Mouse (Mus musculus) limb, embryonic 14.5 days (tissue): Measurements from ENCODE around the gene Ncor2. TPM values are rescaled to one million over a fixed set of nuclear protein-coding genes. Genes with fewer than 3 reads are reported as not detected.
A peak's percentile ranks its signal among the peaks of the same experiment; 100 is the strongest.

Source experiments
- ATAC-seq: fragments of 200-750 bp; cut with Nextera tagmentation; 2 replicates; pipeline ENCODE4 v1.8.0; 2017; ENCODE audit warnings: low read depth, moderate number of reproducible peaks, moderate TSS enrichment; ENCODE audit not compliant: low FRiP score
- DNase-seq: peaks from one replicate; pipeline ENCODE4 v3.0.0-alpha.2; 2015; ENCODE audit warnings: low spot score
- H3K27ac ChIP-seq: fragments of 300-500 bp; sonication (generic); replicated peaks from 2 replicates; pipeline ENCODE4 v1.5.1; 2014; ENCODE audit warnings: low read depth, mild to moderate bottlenecking, low read length, moderate library complexity, mixed read lengths
- H3K27me3 ChIP-seq: fragments of 300-500 bp; sonication (generic); 2 replicates; pipeline ENCODE4 v1.6.1; 2014; ENCODE audit warnings: low read length, mixed read lengths; ENCODE audit not compliant: control insufficient read depth, insufficient read depth
- H3K36me3 ChIP-seq: fragments of 300-500 bp; sonication (generic); 2 replicates; pipeline ENCODE4 v1.6.1; 2014; ENCODE audit warnings: mild to moderate bottlenecking, low read length, moderate library complexity, mixed read lengths; ENCODE audit not compliant: control insufficient read depth, insufficient read depth
- H3K4me1 ChIP-seq: fragments of 300-500 bp; sonication (generic); 2 replicates; pipeline ENCODE4 v1.6.1; 2014; ENCODE audit warnings: antibody characterized with exemption, low read length, mixed read lengths; ENCODE audit not compliant: control insufficient read depth, insufficient read depth
- H3K4me2 ChIP-seq: fragments of 300-500 bp; sonication (generic); replicated peaks from 2 replicates; pipeline ENCODE4 v1.6.1; 2014; ENCODE audit warnings: low read depth, mild to moderate bottlenecking, low read length, moderate library complexity; ENCODE audit not compliant: severe bottlenecking
- H3K4me3 ChIP-seq: fragments of 300-500 bp; sonication (generic); replicated peaks from 2 replicates; pipeline ENCODE4 v1.5.1; 2014; ENCODE audit warnings: low read length
- H3K9ac ChIP-seq: fragments of 300-500 bp; sonication (generic); 2 replicates; pipeline ENCODE4 v1.6.1; 2014; ENCODE audit warnings: mild to moderate bottlenecking, low read depth, low read length, moderate library complexity; ENCODE audit not compliant: severe bottlenecking
- H3K9me3 ChIP-seq: fragments of 300-500 bp; sonication (generic); 2 replicates; pipeline ENCODE4 v1.6.1; 2016; ENCODE audit warnings: low read length; ENCODE audit not compliant: control insufficient read depth
- POLR2A ChIP-seq: fragments of 200-500 bp; IDR thresholded peaks from 2 replicates; pipeline ENCODE4 v1.8.0; 2012; ENCODE audit warnings: inconsistent platforms, mild to moderate bottlenecking, moderate library complexity, borderline replicate concordance; ENCODE audit not compliant: insufficient read depth, insufficient read length; ENCODE audit errors: extremely low read depth
- WGBS: fragments of 180-500 bp; shearing (Covaris S2); extraction: QIAGEN DNeasy Blood & Tissue Kit; methylation state at CpG from one replicate; pipeline ENCODE4 v1.1.7; 2014; 5-methylcytosine and 5-hydroxymethylcytosine counted together
- polyA plus RNA-seq, 2 experiments: library from polyadenylated mRNA; depleted of rRNA in 1 of 2; stranded (reverse) in 1 of 2; unstranded in 1 of 2; fragments of >200 nt; fragmentation: Nextera tagmentation in 1 of 2; extraction: Ambion mirVana in 1 of 2; gene quantifications; 2 replicates each; pipeline versions ENCODE4 v1.2.1 to v1.2.3; 2012 to 2014

Ncor2 gene
- polyA plus RNA-seq, 2 experiments: 39.3 to 75.9 TPM

DNA sequence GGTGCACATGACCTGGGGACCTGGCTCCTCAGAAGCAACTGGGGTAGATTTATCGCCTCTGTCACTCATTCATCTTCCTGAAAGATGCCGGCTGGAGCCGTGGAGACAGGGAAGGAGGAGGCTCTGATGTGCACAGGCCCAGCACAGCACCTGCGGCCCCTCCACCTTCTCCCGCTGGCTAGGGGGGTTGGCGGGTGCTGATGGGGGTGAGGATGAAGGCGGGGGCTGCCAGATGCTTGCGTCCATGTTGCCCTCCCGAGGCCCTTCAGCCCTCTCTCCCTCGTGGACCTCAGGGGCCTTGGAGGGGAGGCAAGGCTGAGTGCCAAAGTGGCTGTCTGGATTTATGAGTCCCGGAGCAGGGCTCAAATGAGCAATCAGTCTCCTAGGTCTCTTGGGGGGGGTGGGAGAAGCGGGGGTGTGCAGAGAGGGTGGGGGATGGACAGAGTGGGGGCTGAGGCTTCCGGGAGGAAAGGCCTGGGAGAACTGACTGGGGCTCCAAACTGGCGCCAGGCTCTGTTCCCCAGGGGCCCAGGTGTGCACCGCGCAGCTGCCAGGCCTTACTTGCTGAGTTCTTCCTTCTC is 110.6 kb downstream of the Ncor2 start:
- ATAC-seq (0 out of 2 replicates have a peak, but pooled peaks have one; percentile 34), DNase-seq (no peak)
- Histone ChIP-seq H3K4me1 (peaks cover 46% of the 10 kb centered on the region), H3K9ac (no peak overlapping the region), H3K27ac (peak overlapping the region; percentile 61; the same call in 1 of the 2 replicates), H3K4me2 (no peak overlapping the region), H3K9me3 (no peaks in the 10 kb centered on the region), H3K36me3 (peaks cover 73% of the 10 kb centered on the region), H3K4me3 (no peak overlapping the region), H3K27me3 (no peaks in the 10 kb centered on the region)
- TF ChIP-seq POLR2A: no peak
- WGBS: 19% methylated on average over 12 of the region's 16 CpGs

DNA sequence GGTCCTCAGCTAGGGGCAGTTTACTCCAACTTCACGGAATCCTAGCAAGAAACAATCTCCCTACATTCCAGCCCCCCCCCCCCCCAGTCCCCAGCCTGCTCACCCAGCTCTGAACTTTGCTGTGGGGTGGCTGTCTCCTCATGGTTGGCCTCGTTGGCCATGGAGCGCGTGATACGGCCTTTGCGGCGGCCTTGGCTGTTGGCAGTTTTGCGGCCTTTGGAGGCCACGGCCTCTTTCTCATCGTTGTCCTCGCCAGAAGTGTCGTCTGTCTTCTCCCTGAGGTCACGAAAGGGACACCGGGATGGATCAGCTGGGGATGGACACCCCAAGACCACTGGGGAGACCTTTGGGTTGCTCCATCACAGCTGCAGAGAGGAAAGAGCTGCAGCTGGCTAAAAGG is 111.3 kb downstream of the Ncor2 start:
- no peaks in the 10 kb centered on the region for H3K9me3 ChIP-seq
- ATAC-seq (no peak), DNase-seq (no peak)
- H3K27ac ChIP-seq: no peak overlapping the region
- H3K4me2 ChIP-seq: no peak overlapping the region
- no peak overlapping the region for H3K4me3 ChIP-seq
- 76% methylated on average over 14 of the region's 14 CpGs for WGBS
- H3K9ac ChIP-seq: no peak overlapping the region
- peaks cover 75% of the 10 kb centered on the region for H3K36me3 ChIP-seq
- no peaks in the 10 kb centered on the region for H3K27me3 ChIP-seq
- TF ChIP-seq POLR2A: no peak
- H3K4me1 ChIP-seq: peaks cover 44% of the 10 kb centered on the region

DNA sequence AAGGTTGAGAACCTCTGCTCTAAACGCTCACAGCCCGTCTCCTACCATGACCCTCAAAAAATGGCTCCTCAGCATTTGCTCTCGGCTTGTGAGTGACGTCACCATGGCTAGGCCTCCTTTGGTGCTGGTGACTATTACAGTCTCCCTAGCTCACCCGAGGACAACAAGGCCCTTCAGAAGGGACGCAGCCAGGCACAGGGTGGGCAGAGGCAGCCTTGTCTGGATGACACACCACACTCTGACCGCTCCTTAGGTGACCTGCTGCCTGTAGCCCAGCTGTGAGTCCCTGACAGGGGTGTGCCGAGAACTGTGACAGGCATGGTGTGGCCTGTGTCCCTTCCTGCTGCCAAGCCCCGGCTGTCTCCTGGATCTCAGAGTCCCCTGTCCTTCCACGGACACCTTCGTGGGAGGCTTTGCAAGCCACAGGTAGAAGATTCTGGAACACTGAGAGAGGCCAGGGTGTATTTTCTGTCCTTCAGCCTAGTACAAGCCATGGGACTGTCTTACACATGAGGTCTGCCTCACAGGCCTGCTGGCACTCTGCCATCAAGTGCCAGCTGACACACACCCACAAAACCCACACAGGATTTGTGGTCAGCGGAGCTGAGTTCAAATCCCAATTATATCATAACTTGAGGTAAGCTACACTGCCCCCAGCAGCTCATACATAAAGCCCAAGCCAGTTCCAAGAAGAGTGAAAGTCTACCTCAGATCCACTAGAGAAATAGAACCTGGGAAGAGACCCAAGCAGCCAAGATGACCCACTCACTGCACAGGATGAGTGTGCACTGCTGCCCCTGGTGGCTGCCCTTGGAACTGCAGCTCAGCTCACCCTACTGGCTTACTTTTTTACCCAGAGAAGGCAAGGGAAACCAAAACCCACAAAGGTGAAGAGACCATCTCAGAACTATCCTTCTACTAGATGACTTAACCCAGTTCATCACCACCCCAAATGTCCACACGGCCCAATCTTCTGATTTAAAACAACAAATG is 112.2 kb downstream of the Ncor2 start:
- no peak for TF ChIP-seq POLR2A
- peaks cover 35% of the 10 kb centered on the region for H3K4me1 ChIP-seq
- H3K36me3 ChIP-seq: peaks cover 71% of the 10 kb centered on the region
- ATAC-seq (no peak), DNase-seq (peak; percentile 78)
- 93% methylated on average over 13 of the region's 13 CpGs for WGBS
- no peak overlapping the region for H3K4me2 ChIP-seq
- no peak overlapping the region for H3K27ac ChIP-seq
- H3K9ac ChIP-seq: no peak overlapping the region
- no peak overlapping the region for H3K4me3 ChIP-seq
- H3K9me3 ChIP-seq: no peaks in the 10 kb centered on the region
- no peaks in the 10 kb centered on the region for H3K27me3 ChIP-seq

DNA sequence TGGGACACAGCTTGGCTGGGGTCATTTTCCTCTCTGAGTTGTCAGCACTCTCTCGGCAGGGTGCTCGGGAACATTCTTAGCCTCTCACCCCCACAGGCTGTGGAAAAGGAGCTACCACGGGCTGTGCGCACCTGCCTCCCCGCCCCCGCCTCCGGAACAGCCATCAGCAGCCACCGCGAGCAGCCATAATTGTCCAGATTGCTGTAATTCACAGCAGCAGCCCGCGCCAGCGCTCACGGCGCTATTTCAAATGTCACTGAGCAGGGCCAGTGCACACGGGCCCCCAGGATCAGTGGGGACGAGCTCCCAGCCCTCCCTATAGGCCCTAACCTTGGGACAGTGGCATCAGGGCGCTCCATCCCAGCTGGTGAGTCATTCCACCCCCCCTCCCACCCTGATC is 116.0 kb downstream of the Ncor2 start:
- Histone ChIP-seq H3K4me3 (no peak overlapping the region), H3K27ac (no peak overlapping the region), H3K27me3 (no peaks in the 10 kb centered on the region), H3K36me3 (peaks cover 58% of the 10 kb centered on the region), H3K9me3 (no peaks in the 10 kb centered on the region), H3K4me1 (peaks cover 19% of the 10 kb centered on the region), H3K9ac (no peak overlapping the region), H3K4me2 (no peak overlapping the region)
- ATAC-seq (no peak), DNase-seq (no peak)
- TF ChIP-seq POLR2A: no peak
- WGBS: 44% methylated on average over 17 of the region's 17 CpGs

GRCm38 (mm10) chr5:125058267-125058668 is 120.8 kb downstream of the Ncor2 start:
- peak overlapping the region; percentile 73 for H3K27ac ChIP-seq
- DNase-seq (peak; percentile 66), ATAC-seq (0 out of 2 replicates have a peak, but pooled peaks have one; percentile 9)
- H3K27me3 ChIP-seq: no peaks in the 10 kb centered on the region
- WGBS: 7% methylated on average over 13 of the region's 29 CpGs
- TF ChIP-seq POLR2A: no peak
- H3K4me3 ChIP-seq: peak overlapping the region; percentile 21
- H3K4me1 ChIP-seq: peaks cover 42% of the 10 kb centered on the region
- H3K9ac ChIP-seq: peak overlapping the region; percentile 48
- H3K36me3 ChIP-seq: peaks cover 45% of the 10 kb centered on the region
- peak overlapping the region; percentile 53 for H3K4me2 ChIP-seq
- H3K9me3 ChIP-seq: no peaks in the 10 kb centered on the region
